Mouse (Mus musculus) stomach, embryonic 14.5 days (tissue): Measurements from ENCODE around the gene Prkag3. TPM values are rescaled to one million over a fixed set of nuclear protein-coding genes. Genes with fewer than 3 reads are reported as not detected.

Experiments
- ATAC-seq: fragments of 200-750 bp; cut with Nextera tagmentation; 2 replicates; pipeline ENCODE4 v1.8.0; 2017; ENCODE audit warnings: low read depth, moderate TSS enrichment; ENCODE audit not compliant: insufficient number of reproducible peaks, insufficient read depth, low FRiP score
- H3K27ac ChIP-seq: fragments of 300-500 bp; sonication (generic); 2 replicates; pipeline ENCODE4 v1.5.1; 2014; ENCODE audit warnings: mild to moderate bottlenecking, low read length, moderate library complexity, mixed read lengths
- H3K27me3 ChIP-seq: fragments of 300-500 bp; sonication (generic); 2 replicates; pipeline ENCODE4 v1.6.1; 2014; ENCODE audit warnings: low read length, control low read depth, mixed read lengths; ENCODE audit not compliant: control insufficient read depth, insufficient read depth
- H3K36me3 ChIP-seq: fragments of 300-500 bp; sonication (generic); 2 replicates; pipeline ENCODE4 v1.6.1; 2014; ENCODE audit warnings: mild to moderate bottlenecking, control low read depth, low read length, moderate library complexity, mixed read lengths; ENCODE audit not compliant: control insufficient read depth, insufficient read depth
- H3K4me1 ChIP-seq: fragments of 300-500 bp; sonication (generic); 2 replicates; pipeline ENCODE4 v1.6.1; 2014; ENCODE audit warnings: low read length, control low read depth, mixed read lengths; ENCODE audit not compliant: control insufficient read depth, insufficient read depth
- H3K4me2 ChIP-seq: fragments of 300-500 bp; sonication (generic); replicated peaks from 2 replicates; pipeline ENCODE4 v1.6.1; 2014; ENCODE audit warnings: low read depth, low read length, control low read depth
- H3K4me3 ChIP-seq: fragments of 300-500 bp; sonication (generic); 2 replicates; pipeline ENCODE4 v1.5.1; 2014; ENCODE audit warnings: low read depth, low read length, control low read depth
- H3K9ac ChIP-seq: fragments of 300-500 bp; sonication (generic); replicated peaks from 2 replicates; pipeline ENCODE4 v1.6.1; 2014; ENCODE audit warnings: low read depth, mild to moderate bottlenecking, control low read depth, low read length, moderate library complexity, mixed read lengths
- H3K9me3 ChIP-seq: fragments of 300-500 bp; sonication (generic); 2 replicates; pipeline ENCODE4 v1.6.1; 2016; ENCODE audit warnings: low read depth, low read length, control low read depth; ENCODE audit not compliant: control insufficient read depth
- WGBS: fragments of 180-500 bp; shearing (Covaris S2); extraction: QIAGEN DNeasy Blood & Tissue Kit; methylation state at CpG from one replicate; pipeline ENCODE4 v1.1.7; 2014; 5-methylcytosine and 5-hydroxymethylcytosine counted together
- polyA plus RNA-seq: library from polyadenylated mRNA; unstranded; fragments of >200 nt; fragmentation: Nextera tagmentation; extraction: Ambion mirVana; gene quantifications from 2 replicates; pipeline ENCODE4 v1.2.1, GENCODE M21; 2014

Prkag3 gene
- polyA plus RNA-seq, 1 experiment from 2014 or later: 0.12 TPM

DNA sequence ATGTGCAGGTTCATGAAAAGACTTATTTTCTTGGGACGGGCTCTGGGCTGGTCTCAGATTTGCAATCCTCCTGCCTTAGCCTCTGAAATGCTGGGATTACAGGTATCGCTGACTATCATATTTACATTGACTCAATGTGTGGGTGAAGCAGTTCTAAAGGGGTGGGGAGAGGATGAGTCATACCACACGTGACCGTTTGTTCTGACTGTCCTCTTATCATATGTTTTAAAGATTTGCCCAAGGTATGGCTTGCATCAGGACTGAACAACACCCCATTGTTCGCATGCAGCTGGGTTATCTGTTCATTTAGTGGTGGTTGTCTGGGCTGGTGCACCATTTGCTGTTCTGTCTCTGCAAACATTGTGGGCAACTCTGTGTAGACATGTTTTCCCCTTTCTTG, 22.3 kb downstream of the Prkag3 start:
- Histone ChIP-seq H3K4me2 (no peak overlapping the region), H3K4me3 (no peak overlapping the region), H3K27me3 (no peaks in the 10 kb centered on the region), H3K36me3 (no peaks in the 10 kb centered on the region), H3K27ac (no peak overlapping the region), H3K9ac (no peak overlapping the region), H3K4me1 (no peaks in the 10 kb centered on the region), H3K9me3 (no peaks in the 10 kb centered on the region)
- 61% methylated on average over 5 of the region's 5 CpGs for WGBS
- ATAC-seq: no peak

DNA sequence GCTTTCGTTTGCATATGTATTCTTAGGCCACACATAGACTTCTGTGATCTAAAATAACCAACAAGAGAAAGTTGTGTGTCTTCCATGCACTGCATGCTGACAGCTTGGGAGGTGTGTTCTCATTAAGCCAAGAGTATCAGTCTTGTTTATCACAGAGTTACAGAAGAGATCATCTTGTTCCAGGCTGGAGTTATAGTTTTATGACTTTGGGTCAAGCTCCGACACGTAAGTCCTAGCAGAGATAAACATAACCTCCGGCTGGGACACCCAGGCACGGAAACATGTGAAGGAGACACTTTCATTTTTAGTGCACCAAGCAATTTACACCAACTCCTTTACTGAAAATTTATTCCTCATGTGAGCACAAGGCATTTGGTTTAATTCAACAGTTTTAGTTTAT, 22.9 kb downstream of the Prkag3 start:
- WGBS: 41% methylated on average over 5 of the region's 5 CpGs

DNA sequence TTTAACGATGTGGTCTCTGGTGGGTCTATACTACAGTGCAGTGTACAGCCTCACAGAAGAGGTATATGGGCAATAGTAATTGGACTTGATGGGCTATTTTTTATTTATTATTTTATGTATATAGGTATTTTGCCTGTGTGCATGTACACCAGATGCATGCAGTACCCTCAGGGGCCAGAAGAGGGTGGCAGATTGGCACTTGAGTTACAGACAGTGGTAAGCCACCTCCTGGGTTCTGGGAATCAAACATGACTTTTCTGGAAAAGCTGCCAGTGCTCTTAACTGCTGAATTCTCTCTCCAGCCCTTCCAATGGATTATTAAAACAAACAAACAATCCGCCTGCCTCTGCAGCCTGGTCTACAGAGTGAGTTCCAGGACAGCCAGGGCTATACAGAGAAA, 25.3 kb downstream of the Prkag3 start:
- Histone ChIP-seq H3K9me3 (no peaks in the 10 kb centered on the region), H3K4me3 (no peak overlapping the region), H3K27me3 (no peaks in the 10 kb centered on the region), H3K36me3 (no peaks in the 10 kb centered on the region), H3K4me2 (no peak overlapping the region), H3K27ac (no peak overlapping the region), H3K4me1 (no peaks in the 10 kb centered on the region), H3K9ac (no peak overlapping the region)
- WGBS: 77% methylated on average over 2 of the region's 2 CpGs
- ATAC-seq: no peak

More for the DNA sequence above, 22.9 kb downstream of the Prkag3 start:
- Histone ChIP-seq H3K4me3 (no peak overlapping the region), H3K36me3 (no peaks in the 10 kb centered on the region), H3K9me3 (no peaks in the 10 kb centered on the region), H3K27ac (no peak overlapping the region), H3K4me2 (no peak overlapping the region), H3K9ac (no peak overlapping the region), H3K4me1 (no peaks in the 10 kb centered on the region), H3K27me3 (no peaks in the 10 kb centered on the region)
- ATAC-seq: no peak

DNA sequence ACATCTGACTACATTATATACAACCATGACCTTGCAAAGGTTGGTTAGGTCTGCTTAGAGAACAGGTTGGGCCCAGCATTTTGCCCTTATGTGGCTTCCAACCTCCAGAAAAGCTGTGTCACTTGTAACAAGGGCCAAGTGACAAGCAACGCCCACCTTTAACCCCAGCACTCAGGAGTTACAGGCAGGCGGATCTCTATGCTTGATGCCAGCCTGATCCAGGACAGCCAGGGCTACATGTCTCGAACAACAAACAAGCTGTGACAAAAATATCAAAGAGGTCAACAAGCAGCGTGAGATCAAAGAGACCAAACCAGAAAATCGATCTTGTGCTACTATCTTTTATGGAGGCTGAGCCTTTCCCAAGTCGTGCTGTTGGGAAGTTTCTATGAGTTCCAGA, 27.4 kb downstream of the Prkag3 start:
- ATAC-seq: no peak
- H3K36me3 ChIP-seq: no peaks in the 10 kb centered on the region
- WGBS: 68% methylated on average over 6 of the region's 6 CpGs

DNA sequence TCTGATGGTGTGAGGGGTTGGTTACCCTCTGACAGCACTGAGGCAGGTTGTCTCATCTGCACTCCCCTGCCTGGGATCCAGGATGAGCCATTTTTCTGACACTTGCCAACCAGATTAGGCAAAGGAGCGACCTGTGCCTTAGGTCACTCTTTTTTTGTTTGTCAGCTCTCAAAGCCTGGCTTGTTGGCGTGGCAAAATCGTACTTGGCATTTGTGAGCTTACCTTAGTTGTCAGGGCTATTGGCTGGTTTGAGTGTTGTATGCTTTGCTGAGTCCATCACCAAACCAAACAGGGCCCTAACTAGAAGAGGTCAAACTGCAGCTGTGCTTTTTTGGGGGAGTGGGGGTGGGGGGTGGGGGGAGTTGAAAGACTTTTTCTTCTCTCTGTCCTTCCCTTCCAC, 29.7 kb downstream of the Prkag3 start:
- H3K4me2 ChIP-seq: no peak overlapping the region
- no peak overlapping the region for H3K9ac ChIP-seq
- H3K27me3 ChIP-seq: no peaks in the 10 kb centered on the region
- H3K4me1 ChIP-seq: no peaks in the 10 kb centered on the region
- no peak for ATAC-seq
- WGBS: 72% methylated on average over 3 of the region's 3 CpGs
- H3K27ac ChIP-seq: no peak overlapping the region
- no peaks in the 10 kb centered on the region for H3K9me3 ChIP-seq
- H3K36me3 ChIP-seq: no peaks in the 10 kb centered on the region
- H3K4me3 ChIP-seq: no peak overlapping the region

More for the DNA sequence above, 27.4 kb downstream of the Prkag3 start:
- Histone ChIP-seq H3K4me2 (no peak overlapping the region), H3K9ac (no peak overlapping the region), H3K27me3 (no peaks in the 10 kb centered on the region), H3K27ac (no peak overlapping the region), H3K4me3 (no peak overlapping the region), H3K4me1 (no peaks in the 10 kb centered on the region), H3K9me3 (no peaks in the 10 kb centered on the region)

DNA sequence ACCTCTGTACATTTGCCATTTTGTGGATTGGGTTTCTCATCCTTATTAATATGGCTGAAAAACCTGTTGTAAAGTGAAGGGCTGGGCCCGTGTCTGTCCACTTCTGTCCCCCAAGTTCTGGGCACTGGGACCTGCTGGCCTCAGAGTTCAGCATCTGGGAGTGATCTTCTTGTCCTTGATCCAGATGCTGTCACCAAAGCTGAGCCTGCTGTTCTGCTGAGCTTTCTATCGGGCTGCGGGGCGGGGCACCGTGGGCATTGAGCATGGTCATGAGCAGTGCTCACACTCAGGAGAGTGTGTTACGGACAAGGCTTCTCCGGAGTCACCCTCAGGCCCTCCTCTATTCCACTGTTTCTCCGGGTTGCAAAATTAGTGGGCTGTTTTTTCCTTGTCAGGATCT, 30.9 kb downstream of the Prkag3 start:
- no peak for ATAC-seq
- Histone ChIP-seq H3K4me1 (peaks cover 7% of the 10 kb centered on the region; the same call in 1 of the 2 replicates), H3K9ac (no peak overlapping the region), H3K4me2 (no peak overlapping the region), H3K4me3 (no peak overlapping the region), H3K9me3 (no peaks in the 10 kb centered on the region), H3K36me3 (no peaks in the 10 kb centered on the region), H3K27me3 (no peaks in the 10 kb centered on the region), H3K27ac (no peak overlapping the region)
- WGBS: 84% methylated on average over 8 of the region's 8 CpGs

DNA sequence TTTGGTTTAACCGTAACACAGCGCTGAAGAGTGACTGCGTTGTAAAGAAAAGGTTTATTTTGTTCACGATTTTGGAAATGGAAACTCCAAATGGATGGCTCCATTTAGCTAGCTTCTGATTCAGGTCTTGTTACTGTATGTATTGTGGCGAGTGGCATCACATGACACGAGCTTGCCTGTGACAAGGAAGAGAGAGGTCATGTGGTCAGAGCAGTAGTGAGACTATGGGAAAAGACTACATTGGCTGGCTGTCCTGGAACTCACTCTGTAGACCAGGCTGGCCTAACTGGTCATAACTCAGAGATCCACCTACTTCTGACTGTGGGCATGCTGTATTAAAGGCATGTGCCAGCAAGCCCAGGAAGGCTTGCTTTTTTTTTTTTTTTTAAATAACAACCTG, 33.1 kb downstream of the Prkag3 start:
- no peak overlapping the region for H3K4me2 ChIP-seq
- no peak for ATAC-seq

DNA sequence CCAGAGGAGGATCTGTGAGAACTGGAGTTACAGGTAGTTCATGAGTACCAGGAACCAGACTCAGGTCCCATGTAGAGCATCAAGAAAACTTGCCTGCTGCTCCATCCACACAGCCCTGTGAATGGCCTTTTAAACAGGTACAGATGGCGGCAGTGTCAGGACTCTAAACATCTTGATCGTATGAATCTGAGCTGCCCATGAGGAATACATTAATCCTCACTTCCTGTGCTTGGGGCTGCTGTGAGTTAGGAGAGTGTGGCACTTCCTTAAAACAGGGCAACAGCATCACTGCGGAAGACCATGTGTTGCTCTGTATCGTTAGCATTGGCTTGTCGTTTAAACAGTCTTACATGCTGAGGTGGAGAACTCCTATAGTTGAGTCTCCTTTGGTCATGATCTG, 33.6 kb downstream of the Prkag3 start:
- Histone ChIP-seq H3K36me3 (no peaks in the 10 kb centered on the region), H3K27me3 (no peaks in the 10 kb centered on the region), H3K27ac (no peak overlapping the region), H3K4me3 (no peak overlapping the region), H3K9ac (no peak overlapping the region), H3K4me2 (no peak overlapping the region), H3K4me1 (peaks cover 7% of the 10 kb centered on the region; the same call in 1 of the 2 replicates), H3K9me3 (no peaks in the 10 kb centered on the region)
- WGBS: 67% methylated on average over 5 of the region's 5 CpGs
- ATAC-seq: no peak

More for the DNA sequence above, 33.1 kb downstream of the Prkag3 start:
- H3K27me3 ChIP-seq: no peaks in the 10 kb centered on the region
- no peak overlapping the region for H3K4me3 ChIP-seq
- no peak overlapping the region for H3K27ac ChIP-seq
- no peaks in the 10 kb centered on the region for H3K9me3 ChIP-seq
- peaks cover 7% of the 10 kb centered on the region; the same call in 1 of the 2 replicates for H3K4me1 ChIP-seq
- no peaks in the 10 kb centered on the region for H3K36me3 ChIP-seq
- H3K9ac ChIP-seq: no peak overlapping the region
- WGBS: 87% methylated on average over 6 of the region's 6 CpGs

DNA sequence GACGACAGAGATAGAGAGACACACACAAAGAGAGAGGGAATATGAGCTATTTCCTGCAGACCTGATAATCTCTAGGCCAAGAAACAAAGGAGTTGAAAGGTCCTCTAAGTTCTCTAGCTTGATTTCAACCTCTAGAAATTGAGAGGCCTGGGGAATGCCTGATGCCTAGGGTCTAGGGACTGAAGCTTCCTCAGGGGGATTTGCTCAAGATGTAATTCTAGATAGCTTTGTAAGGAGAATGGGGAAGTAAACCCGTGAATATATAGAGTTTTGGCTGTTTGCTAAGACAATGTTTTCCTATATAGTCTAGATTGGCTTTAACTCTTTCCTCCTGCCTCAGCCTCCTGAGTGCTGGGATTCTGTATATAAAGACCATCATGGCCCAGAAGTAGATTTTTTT, 34.1 kb downstream of the Prkag3 start:
- Histone ChIP-seq H3K9me3 (no peaks in the 10 kb centered on the region), H3K4me3 (no peak overlapping the region), H3K27ac (no peak overlapping the region), H3K27me3 (no peaks in the 10 kb centered on the region), H3K4me1 (peaks cover 7% of the 10 kb centered on the region; the same call in 1 of the 2 replicates), H3K9ac (no peak overlapping the region), H3K36me3 (no peaks in the 10 kb centered on the region), H3K4me2 (no peak overlapping the region)
- ATAC-seq: no peak
- WGBS: 53% methylated on average over 2 of the region's 2 CpGs
